Mouse (Mus musculus) effector memory CD4-positive, alpha-beta T cell, adult 7 months (primary cell): ENCODE data around the gene Gm7271. TPM values are rescaled to one million over a fixed set of nuclear protein-coding genes. Genes with fewer than 3 reads are reported as not detected.

Experiments
- polyA plus RNA-seq: library from polyadenylated mRNA; unstranded; fragments of 100-300 nt; shearing (Covaris generic); gene quantifications from one replicate; pipeline ENCODE4 v1.2.1, GENCODE M21; 2017

Gm7271 gene
- 0.62 TPM for polyA plus RNA-seq

DNA sequence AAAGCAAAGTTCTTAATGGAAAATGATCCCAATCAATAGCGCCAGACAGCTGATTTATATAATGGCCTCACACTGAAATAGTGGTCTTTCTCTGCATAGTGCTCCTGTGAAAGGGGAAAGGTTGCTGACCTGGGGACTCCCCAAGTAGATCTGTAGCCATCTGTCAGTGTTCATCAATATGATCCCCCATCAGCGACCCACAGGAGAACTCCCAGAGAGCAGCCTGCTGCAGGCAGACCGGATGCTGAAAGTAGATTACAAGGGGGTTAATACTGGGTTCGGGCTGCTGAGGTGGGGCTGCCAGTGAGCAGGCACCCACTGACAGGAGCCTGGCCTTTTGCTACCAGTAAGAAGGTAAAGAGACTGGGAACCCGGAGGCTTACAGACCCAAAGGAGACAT, at the start of gene Gm7271:
Gene Gm7271, plus strand, starts transcription at position 230 of the 400 bp plus-strand sequence.

DNA sequence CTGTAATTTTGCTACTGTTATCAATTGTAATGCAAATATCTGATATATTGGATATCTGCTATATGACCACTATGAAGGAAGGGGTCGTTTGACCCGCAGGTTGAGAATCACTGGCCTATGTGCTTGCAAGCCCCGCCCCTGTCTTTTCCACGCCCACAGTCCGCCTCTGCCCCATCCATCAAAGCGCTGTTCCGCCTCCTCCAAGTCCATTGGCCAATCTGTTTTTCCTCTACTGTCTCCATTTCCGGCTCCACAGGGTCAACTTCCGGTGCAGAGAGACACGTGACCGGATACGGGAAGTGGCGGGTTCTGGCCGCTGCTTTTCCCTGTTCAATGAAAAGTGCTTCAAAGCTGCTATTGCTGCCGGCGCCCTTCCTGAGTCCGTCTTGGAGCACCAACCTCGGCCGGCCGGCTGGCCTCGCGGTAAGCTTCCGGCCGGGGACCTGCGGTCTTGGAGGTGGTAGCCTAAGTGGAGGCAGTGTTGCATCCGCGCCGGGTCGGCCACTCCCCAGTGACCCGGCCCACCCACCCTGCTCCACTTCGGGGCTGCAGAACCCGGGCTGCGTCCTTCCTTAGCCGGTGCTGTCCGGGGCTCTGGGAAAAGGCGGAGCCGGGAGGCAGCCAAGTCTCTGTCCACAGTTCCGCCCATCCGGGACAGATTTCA, 45.3 kb downstream of the Gm7271 start, which contains the start of gene Exoc1:
Gene Exoc1, plus strand, starts transcription at position 272 of the 664 bp plus-strand sequence.

Other genes starting within 250 kb of the Gm7271 start
- 23.8 TPM for gene Clock, start 179.2 kb upstream of the Gm7271 start, polyA plus RNA-seq
- gene Pdcl2, start 152.9 kb upstream of the Gm7271 start, polyA plus RNA-seq = not detected
- not detected for gene Nmu, start 120.3 kb upstream of the Gm7271 start, polyA plus RNA-seq
- 33.4 TPM for gene Exoc1, start 45.3 kb downstream of the Gm7271 start, polyA plus RNA-seq
- gene Cep135, start 104.7 kb downstream of the Gm7271 start, polyA plus RNA-seq = 13.8 TPM
- gene C530008M17Rik, start 172.5 kb downstream of the Gm7271 start, polyA plus RNA-seq = 3.4 TPM